Mouse (Mus musculus): Measurements from ENCODE around the gene Gch1.

DNA sequence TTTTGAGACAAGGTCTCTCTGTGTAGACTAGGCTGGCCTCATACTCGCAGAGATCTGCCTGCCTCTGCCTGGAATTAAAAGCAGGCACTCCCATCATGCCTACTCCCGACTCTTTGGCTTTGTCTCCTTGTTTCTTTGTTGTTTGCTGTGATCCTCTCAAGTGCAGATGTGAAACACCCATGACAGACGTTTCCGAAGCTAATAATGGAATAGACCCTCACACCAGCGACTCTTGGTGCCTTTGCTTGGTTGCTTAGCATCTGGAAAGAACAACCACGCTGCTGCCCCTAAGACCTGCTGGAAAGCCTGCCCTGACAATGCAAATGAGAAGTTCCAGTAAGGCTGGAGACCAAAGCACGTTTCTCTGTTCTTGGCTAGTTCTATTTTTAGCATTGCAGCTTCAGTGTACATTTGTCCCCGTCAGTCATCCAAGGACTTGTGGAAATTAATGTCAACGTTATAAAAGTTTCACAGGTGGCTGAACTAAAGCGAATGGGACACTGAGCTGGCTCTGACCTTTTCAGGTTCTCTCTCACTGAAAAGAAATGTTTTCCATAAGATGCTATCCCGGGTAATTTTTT, 40.7 kb upstream of the Gch1 start:
- TF ChIP-seq CTCF (IDR thresholded peaks at IDR 0.05; ENCODE audit: insufficient read depth, low read length) (no peak), POLR2A (IDR thresholded peaks at IDR 0.05; ENCODE audit: borderline replicate concordance, extremely low read depth, low read depth, low read length) (no peak)
